7 mouse cellular contexts compared by ENCODE assay signal in the genomic region with DNA sequence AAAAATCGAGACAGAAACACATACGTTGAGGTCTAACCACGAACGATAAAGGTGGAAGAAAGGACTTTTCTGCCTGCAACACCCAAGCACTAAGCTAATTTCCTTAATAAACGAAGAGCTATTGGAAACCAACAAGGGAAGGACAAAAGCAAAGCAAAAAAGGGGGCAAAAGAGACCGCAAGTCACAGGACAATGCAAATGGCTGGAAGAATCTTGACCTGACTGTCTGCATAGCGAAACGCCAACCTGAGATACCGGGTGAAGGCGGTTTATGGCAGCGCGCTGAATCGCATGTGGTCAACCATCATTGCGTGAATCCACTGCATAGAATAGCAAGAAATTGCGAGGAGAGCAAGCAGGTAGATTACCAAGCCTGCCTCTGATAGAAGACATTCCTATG. TPM values are rescaled to one million over a fixed set of nuclear protein-coding genes. Genes with fewer than 3 reads are reported as not detected.
DNase-seq lines count a peak whose midpoint lies in the region; ATAC-seq and TF ChIP-seq lines count a peak whose summit lies in the region.

No protein-coding gene starts in this region.

- no peaks in the 10 kb centered on the region for H3K4me1 ChIP-seq in hindbrain, embryonic 16.5 days (ENCODE audit: control insufficient read depth, insufficient read depth, low read depth, low read length)
- no peaks in the 10 kb centered on the region for H3K4me1 ChIP-seq in midbrain, postnatal 0 days (ENCODE audit: insufficient read depth, low read length)

- H3K9ac ChIP-seq in hindbrain, embryonic 16.5 days (ENCODE audit: low read depth, low read length) = peak overlapping the region; percentile 42
- peak overlapping the region; percentile 60 for H3K9ac ChIP-seq in midbrain, postnatal 0 days (replicated peaks; ENCODE audit: low read length, poor library complexity, severe bottlenecking)

- H3K36me3 ChIP-seq in hindbrain, embryonic 16.5 days (ENCODE audit: control insufficient read depth, insufficient read depth, low read length) = no peaks in the 10 kb centered on the region
- H3K36me3 ChIP-seq in midbrain, postnatal 0 days (ENCODE audit: insufficient read depth, low read length) = no peaks in the 10 kb centered on the region

- no peak for ATAC-seq in hindbrain, embryonic 16.5 days
- ATAC-seq in midbrain, postnatal 0 days (ENCODE audit: low FRiP score) = no peak

- peak overlapping the region; percentile 51 for H3K4me2 ChIP-seq in hindbrain, embryonic 16.5 days (ENCODE audit: low read length)
- H3K4me2 ChIP-seq in midbrain, postnatal 0 days (ENCODE audit: low read depth, low read length, poor library complexity, severe bottlenecking) = peak overlapping the region; percentile 45

- peak overlapping the region; percentile 64 for H3K4me3 ChIP-seq in hindbrain, embryonic 16.5 days (ENCODE audit: low read length)
- peak overlapping the region; percentile 53 for H3K4me3 ChIP-seq in midbrain, postnatal 0 days (ENCODE audit: low read depth, low read length)

- H3K27ac ChIP-seq in hindbrain, embryonic 16.5 days (ENCODE audit: low read depth, low read length) = peak overlapping the region; percentile 31
- H3K27ac ChIP-seq in midbrain, postnatal 0 days (ENCODE audit: low read depth, low read length) = peak overlapping the region; percentile 86

- 57% methylated on average over 15 of the region's 15 CpGs for WGBS in hindbrain, embryonic 16.5 days
- WGBS in midbrain, postnatal 0 days = 37% methylated on average over 15 of the region's 15 CpGs

- DNase-seq in right cerebral cortex, adult 2 months (ENCODE audit: low spot score in 2 of 2) = peak; percentile 23 to 32
- DNase-seq in right cerebral cortex, postnatal 14 days = no peak
- peak; percentile 55 for DNase-seq in embryo, embryonic 9.5 days (ENCODE audit: extremely low spot score)
- peak; percentile 55 for DNase-seq in midbrain, postnatal 0 days (ENCODE audit: low spot score)
- DNase-seq in layer of hippocampus, postnatal 14 days (ENCODE audit: low spot score in 2 of 2) = no peak
- no peak for DNase-seq in layer of hippocampus, adult 8-10 months (ENCODE audit: low spot score in 2 of 2)

- no peaks in the 10 kb centered on the region for H3K27me3 ChIP-seq in hindbrain, embryonic 16.5 days (replicated peaks; ENCODE audit: control insufficient read depth, insufficient read depth, low read length)
- no peaks in the 10 kb centered on the region for H3K27me3 ChIP-seq in midbrain, postnatal 0 days (ENCODE audit: insufficient read depth, low read length)

- peaks cover 27% of the 10 kb centered on the region for H3K9me3 ChIP-seq in hindbrain, embryonic 16.5 days (ENCODE audit: control insufficient read depth, low read length)
- H3K9me3 ChIP-seq in midbrain, postnatal 0 days (ENCODE audit: low read length) = peaks cover 3% of the 10 kb centered on the region; the same call in 1 of the 2 replicates

- no peak for TF ChIP-seq CTCF in midbrain, postnatal 0 days (IDR thresholded peaks at IDR 0.05)

RNA-seq across cellular contexts. Expression of gene Usp29, which starts 0.4 kb away (rescaled TPM):
- 26.8 and 31.3 TPM in 2 replicates for polyA plus RNA-seq in hindbrain, embryonic 16.5 days (2015; fragmentation: Nextera tagmentation; extraction: Ambion mirVana)
- total RNA-seq in midbrain, postnatal 0 days (2014; rRNA removed) = 101 and 117 TPM in 2 replicates
- 33.2 and 43.3 TPM in 2 replicates for polyA plus RNA-seq in midbrain, postnatal 0 days (2015; fragmentation: Nextera tagmentation; extraction: Ambion mirVana)
- total RNA-seq in layer of hippocampus, postnatal 14 days (2021) = 10 to 100 TPM; 33.7 to 37.1 TPM
- total RNA-seq in layer of hippocampus, adult 8-10 months (2022) = 10 to 100 TPM; 27.6 to 36.3 (median 30.6) TPM

RNA-seq across cellular contexts. Expression of gene Peg3, which starts 0.6 kb away (rescaled TPM):
- 97.5 and 111 TPM in 2 replicates for polyA plus RNA-seq in hindbrain, embryonic 16.5 days (2015; fragmentation: Nextera tagmentation; extraction: Ambion mirVana)
- 150 and 171 TPM in 2 replicates for total RNA-seq in midbrain, postnatal 0 days (2014; rRNA removed)
- 74.5 and 92.9 TPM in 2 replicates for polyA plus RNA-seq in midbrain, postnatal 0 days (2015; fragmentation: Nextera tagmentation; extraction: Ambion mirVana)
- total RNA-seq in layer of hippocampus, postnatal 14 days (2021) = 100 to 1,000 TPM; 164 to 197 TPM
- 100 to 1,000 TPM; 161 to 238 (median 189) TPM for total RNA-seq in layer of hippocampus, adult 8-10 months (2022)

RNA-seq across cellular contexts. Expression of gene Zim1, which starts 34.6 kb away (rescaled TPM):
- 6.9 and 9.5 TPM in 2 replicates for polyA plus RNA-seq in hindbrain, embryonic 16.5 days (2015; fragmentation: Nextera tagmentation; extraction: Ambion mirVana)
- total RNA-seq in midbrain, postnatal 0 days (2014; rRNA removed) = 32.8 and 47.4 TPM in 2 replicates
- polyA plus RNA-seq in midbrain, postnatal 0 days (2015; fragmentation: Nextera tagmentation; extraction: Ambion mirVana) = 9.0 and 10.0 TPM in 2 replicates
- total RNA-seq in layer of hippocampus, postnatal 14 days (2021) = 1 to 10 TPM; 5.6 to 6.8 TPM
- total RNA-seq in layer of hippocampus, adult 8-10 months (2022) = 1 to 10 TPM; 4.4 to 8.8 (median 6.5) TPM

Comparison
In these comparisons a context has a peak if more than half of its experiments do, and no peak if none do; other contexts are left out.
1. DNase-seq: peak in right cerebral cortex, adult 2 months (2 of 2), embryo, embryonic 9.5 days (single experiment) and midbrain, postnatal 0 days (single experiment); none in right cerebral cortex, postnatal 14 days (single experiment), layer of hippocampus, postnatal 14 days (0 of 2) and layer of hippocampus, adult 8-10 months (0 of 2).